Mouse (Mus musculus): ENCODE measurements around the gene Srpx. TPM values are rescaled to one million over a fixed set of nuclear protein-coding genes. Genes with fewer than 3 reads are reported as not detected.

Srpx gene
- 1 to 10 TPM in 1 of 26 experiments, not detected in 25; 9.3 TPM for total RNA-seq (2018; cell fraction: chromatin; rRNA removed)
- not detected for total RNA-seq (2018; cell fraction: cytosol; rRNA removed)
- total RNA-seq (2018; cell fraction: nucleus; rRNA removed): 1 to 10 TPM in 1 of 26 experiments, not detected in 25; 1.8 TPM
- polyA plus RNA-seq (2018): not detected in 3 replicates

DNA sequence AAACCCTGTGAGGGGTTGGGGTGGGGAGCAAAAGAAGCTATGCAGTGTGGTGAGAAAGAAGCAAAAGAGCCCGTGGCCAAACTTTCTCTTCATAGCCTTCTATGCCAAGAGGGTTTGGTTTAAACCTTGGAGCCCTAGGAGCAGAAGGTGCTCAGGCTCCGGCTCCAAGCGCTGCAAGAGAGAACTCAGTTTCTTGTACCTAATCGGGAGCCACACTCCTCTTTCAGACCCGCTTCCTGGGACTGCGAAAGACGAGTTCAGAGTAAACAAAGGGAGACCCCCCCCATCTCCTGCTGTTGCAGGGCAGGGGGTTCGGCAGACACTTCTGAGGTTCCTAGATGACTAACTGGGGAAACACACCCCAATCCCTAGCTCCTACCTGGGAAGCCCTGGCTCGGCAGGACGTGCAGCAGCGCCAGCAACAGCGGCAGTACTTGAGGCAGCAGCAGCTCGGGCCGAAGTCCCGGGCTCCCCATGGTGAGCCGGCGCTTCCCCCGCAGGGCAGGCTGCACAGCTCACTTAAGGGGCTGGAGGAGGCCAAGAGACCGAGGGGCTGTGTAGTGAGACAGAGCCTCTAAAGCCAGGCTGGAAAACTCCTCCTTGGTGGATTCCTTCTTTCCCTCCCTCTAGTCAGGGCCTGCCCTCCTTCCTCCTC is at the start of gene Srpx:
Srpx (minus strand) TSS at position 645 of the 655 bp plus-strand sequence.
- H3K79me2 ChIP-seq (ENCODE audit: inconsistent target): no peaks in the 10 kb centered on the region
- H3K36me3 ChIP-seq (ENCODE audit: inconsistent target): no peaks in the 10 kb centered on the region
- H3K4me3 ChIP-seq (ENCODE audit: inconsistent target): no peak within 1 kb of the TSS
- whole genome bisulfite sequencing (ENCODE audit: missing documents): 26% methylated on average over 19 of the region's 19 CpGs
- no peak within 1 kb of the TSS for H3K27ac ChIP-seq

DNA sequence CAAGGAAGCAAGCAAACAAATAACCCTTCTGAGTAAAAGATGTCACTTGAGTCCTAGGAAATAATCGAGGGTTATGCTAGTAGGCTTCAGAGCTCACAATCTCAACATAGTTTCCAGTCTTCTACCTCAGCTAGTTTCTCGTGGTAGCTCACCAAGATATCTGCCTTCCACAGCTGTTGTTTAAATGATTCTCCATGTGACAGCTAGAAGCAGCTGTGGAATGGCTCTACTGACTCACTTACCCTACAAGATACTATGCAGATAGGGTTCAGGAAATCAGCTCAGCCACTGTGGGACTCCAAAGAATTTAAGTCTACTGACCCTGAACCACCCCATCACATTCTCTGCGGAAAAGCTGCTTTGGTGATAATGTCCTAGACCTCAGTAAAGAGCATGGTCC is 34.9 kb upstream of the Srpx start:
- WGBS (ENCODE audit: missing documents): 85% methylated on average over 3 of the region's 3 CpGs
- H3K27ac ChIP-seq: no peak overlapping the region
- no peaks in the 10 kb centered on the region for H3K36me3 ChIP-seq (ENCODE audit: inconsistent target)
- no peak overlapping the region for H3K4me3 ChIP-seq (ENCODE audit: inconsistent target)
- no peaks in the 10 kb centered on the region for H3K79me2 ChIP-seq (ENCODE audit: inconsistent target)

DNA sequence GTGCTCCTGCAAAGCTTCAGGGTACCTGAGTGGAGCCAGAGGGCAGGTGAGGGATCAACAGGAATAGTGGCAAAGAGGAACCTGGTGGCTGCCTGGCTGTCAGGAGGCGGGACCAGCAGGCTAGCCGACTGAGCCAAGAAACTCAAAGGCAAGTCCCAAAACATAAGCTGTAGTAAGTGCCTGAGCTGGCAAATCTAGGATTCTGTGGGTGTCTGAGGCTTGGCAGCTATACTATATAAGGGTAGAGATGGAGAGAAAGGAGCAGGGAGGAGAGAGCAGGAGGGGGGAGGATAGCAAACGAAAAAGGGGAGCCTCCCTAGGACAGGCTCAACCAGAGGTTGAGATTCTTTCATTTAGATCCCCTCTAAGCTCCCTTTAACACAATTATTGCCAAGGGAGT is 1.7 kb downstream of the Srpx start:
- no peak overlapping the region for H3K4me3 ChIP-seq (ENCODE audit: inconsistent target)
- H3K36me3 ChIP-seq (ENCODE audit: inconsistent target): no peaks in the 10 kb centered on the region
- H3K79me2 ChIP-seq (ENCODE audit: inconsistent target): no peaks in the 10 kb centered on the region
- WGBS (ENCODE audit: missing documents): 72% methylated on average over 3 of the region's 3 CpGs
- H3K27ac ChIP-seq: no peak overlapping the region

GRCm38 (mm10) chrX:10110736-10111135 is 6.8 kb downstream of the Srpx start:
- Histone ChIP-seq H3K27ac (no peak overlapping the region), H3K79me2 (ENCODE audit: inconsistent target) (no peaks in the 10 kb centered on the region), H3K36me3 (ENCODE audit: inconsistent target) (no peaks in the 10 kb centered on the region), H3K4me3 (ENCODE audit: inconsistent target) (no peak overlapping the region)
- 67% methylated on average over 1 of the region's 1 CpGs for WGBS (ENCODE audit: missing documents)

DNA sequence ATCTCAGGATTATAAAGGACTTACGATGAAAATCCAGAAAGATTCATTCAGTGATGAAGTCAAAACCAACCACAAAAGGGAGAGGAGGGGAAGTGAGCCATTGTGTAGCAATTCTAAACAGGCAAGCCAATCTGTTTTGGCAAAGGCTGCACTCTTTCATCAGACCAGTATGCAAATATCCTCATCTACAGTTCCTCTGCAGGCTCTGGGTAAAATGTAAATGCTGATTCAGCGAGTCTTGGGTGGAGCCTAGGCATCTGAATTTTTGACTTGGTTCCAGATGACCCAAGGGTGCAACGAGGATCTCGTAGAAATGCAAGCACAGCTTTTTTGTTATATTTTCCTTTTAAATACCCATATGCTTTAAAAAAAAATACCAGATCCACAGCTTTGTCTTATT is 9.0 kb downstream of the Srpx start:
- Histone ChIP-seq H3K27ac (no peak overlapping the region), H3K4me3 (ENCODE audit: inconsistent target) (no peak overlapping the region), H3K36me3 (ENCODE audit: inconsistent target) (no peaks in the 10 kb centered on the region), H3K79me2 (ENCODE audit: inconsistent target) (no peaks in the 10 kb centered on the region)
- WGBS (ENCODE audit: missing documents): 44% methylated on average over 2 of the region's 4 CpGs

DNA sequence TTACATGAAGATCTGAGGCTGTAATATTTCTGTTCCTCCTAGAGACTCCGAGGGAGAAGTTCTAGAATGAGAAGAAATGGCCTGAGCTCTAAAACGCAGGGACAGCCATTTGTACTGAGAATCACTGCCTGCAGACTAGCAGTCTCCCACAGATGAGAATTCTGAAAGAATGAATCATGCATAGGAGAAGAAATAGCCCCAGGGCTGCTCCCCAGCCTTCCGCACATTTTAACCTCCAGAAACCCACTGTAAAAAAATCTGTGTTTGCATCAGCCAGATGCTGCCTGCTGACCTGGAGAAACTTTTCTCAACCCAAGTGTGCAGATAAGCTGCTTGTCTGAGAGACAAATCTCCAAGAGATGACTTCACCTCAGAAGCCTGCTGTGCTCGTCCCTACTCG is 12.0 kb downstream of the Srpx start:
- Histone ChIP-seq H3K4me3 (ENCODE audit: inconsistent target) (no peak overlapping the region), H3K79me2 (ENCODE audit: inconsistent target) (no peaks in the 10 kb centered on the region), H3K27ac (no peak overlapping the region), H3K36me3 (ENCODE audit: inconsistent target) (no peaks in the 10 kb centered on the region)
- 83% methylated on average over 5 of the region's 5 CpGs for WGBS (ENCODE audit: missing documents)

- Histone ChIP-seq H3K36me3 (ENCODE audit: inconsistent target) (no peaks in the 10 kb centered on the region), H3K79me2 (ENCODE audit: inconsistent target) (no peaks in the 10 kb centered on the region)
- 100% methylated on average over 1 of the region's 1 CpGs for WGBS (ENCODE audit: missing documents)
These were observed 14.8 kb downstream of the Srpx start for GRCm38 (mm10) chrX:10102739-10103138.

DNA sequence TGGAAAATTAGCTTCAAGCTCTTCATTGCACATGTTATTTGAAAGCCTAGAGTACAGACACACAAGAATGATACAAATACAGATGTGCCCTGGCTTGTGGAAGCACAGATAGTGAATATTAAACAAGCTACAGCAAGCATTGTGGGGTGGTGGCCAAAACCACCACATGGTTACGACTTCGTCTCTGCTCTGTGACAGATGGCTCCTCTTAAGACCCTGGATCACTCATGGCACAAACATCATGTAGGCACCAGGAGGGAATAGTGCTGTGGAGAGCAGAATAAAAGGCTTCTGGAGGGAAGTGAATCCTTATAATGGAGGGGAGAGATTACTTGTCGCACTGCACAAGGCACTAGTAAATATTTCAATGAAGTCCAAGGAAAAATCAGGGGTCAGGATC is 21.7 kb downstream of the Srpx start:
- H3K4me3 ChIP-seq (ENCODE audit: inconsistent target): no peak overlapping the region
- H3K36me3 ChIP-seq (ENCODE audit: inconsistent target): no peaks in the 10 kb centered on the region
- 96% methylated on average over 3 of the region's 3 CpGs for WGBS (ENCODE audit: missing documents)

More at GRCm38 (mm10) chrX:10102739-10103138, 14.8 kb downstream of the Srpx start:
- Histone ChIP-seq H3K27ac (no peak overlapping the region), H3K4me3 (ENCODE audit: inconsistent target) (no peak overlapping the region)

DNA sequence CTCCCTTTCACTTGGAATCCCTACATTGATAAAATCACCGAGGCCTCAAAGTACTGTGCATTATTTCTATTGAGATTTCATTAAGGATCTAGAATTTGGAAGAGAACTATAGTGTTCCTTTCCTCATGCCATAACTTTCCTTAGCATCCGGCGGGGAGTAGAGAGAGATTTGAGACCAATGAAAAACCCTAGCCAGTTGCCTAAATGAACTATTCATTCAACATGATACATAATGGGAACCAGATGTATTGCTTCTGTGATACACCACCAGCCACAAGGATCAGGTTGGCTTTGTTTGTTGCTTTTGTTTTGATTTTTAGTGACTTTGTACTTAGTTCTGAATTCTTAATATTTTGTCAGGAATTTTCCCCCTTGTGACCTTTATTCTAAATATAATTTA is 37.1 kb downstream of the Srpx start:
- 92% methylated on average over 3 of the region's 3 CpGs for WGBS (ENCODE audit: missing documents)

More for the DNA sequence above, 21.7 kb downstream of the Srpx start:
- H3K79me2 ChIP-seq (ENCODE audit: inconsistent target): no peaks in the 10 kb centered on the region
- H3K27ac ChIP-seq: no peak overlapping the region

GRCm38 (mm10) chrX:10079981-10080380 is 37.5 kb downstream of the Srpx start:
- H3K27ac ChIP-seq: no peak overlapping the region
- no peaks in the 10 kb centered on the region for H3K79me2 ChIP-seq (ENCODE audit: inconsistent target)
- no peaks in the 10 kb centered on the region for H3K36me3 ChIP-seq (ENCODE audit: inconsistent target)
- H3K4me3 ChIP-seq (ENCODE audit: inconsistent target): no peak overlapping the region
- 69% methylated on average over 1 of the region's 1 CpGs for WGBS (ENCODE audit: missing documents)

More for the DNA sequence above, 37.1 kb downstream of the Srpx start:
- Histone ChIP-seq H3K79me2 (ENCODE audit: inconsistent target) (no peaks in the 10 kb centered on the region), H3K27ac (no peak overlapping the region), H3K4me3 (ENCODE audit: inconsistent target) (no peak overlapping the region), H3K36me3 (ENCODE audit: inconsistent target) (no peaks in the 10 kb centered on the region)

GRCm38 (mm10) chrX:10073966-10074365 is 43.5 kb downstream of the Srpx start:
- Histone ChIP-seq H3K27ac (no peak overlapping the region), H3K4me3 (ENCODE audit: inconsistent target) (no peak overlapping the region), H3K79me2 (ENCODE audit: inconsistent target) (no peaks in the 10 kb centered on the region), H3K36me3 (ENCODE audit: inconsistent target) (no peaks in the 10 kb centered on the region)
- WGBS (ENCODE audit: missing documents): 63% methylated on average over 3 of the region's 3 CpGs

DNA sequence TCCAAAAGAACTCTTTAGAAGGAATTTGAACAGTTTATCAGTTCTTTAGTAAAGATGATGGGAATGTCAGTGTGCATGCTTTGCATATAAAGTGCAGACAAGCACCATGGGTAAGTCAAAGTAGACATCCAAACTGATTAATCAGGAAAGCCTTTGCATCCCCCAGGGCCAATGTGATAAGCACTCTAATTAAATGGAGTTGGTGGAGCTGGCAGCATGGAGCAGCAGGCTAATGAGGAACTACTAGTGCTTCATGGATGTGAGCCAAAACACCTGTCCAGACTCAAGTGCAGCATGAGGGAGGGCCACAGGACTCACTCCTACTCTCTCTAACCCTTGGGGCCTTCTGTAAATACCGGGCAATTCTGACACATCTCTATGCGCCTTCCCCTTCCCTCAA is 46.0 kb downstream of the Srpx start:
- H3K79me2 ChIP-seq (ENCODE audit: inconsistent target): no peaks in the 10 kb centered on the region
- WGBS (ENCODE audit: missing documents): 90% methylated on average over 2 of the region's 2 CpGs
- no peak overlapping the region for H3K27ac ChIP-seq
- no peak overlapping the region for H3K4me3 ChIP-seq (ENCODE audit: inconsistent target)
- H3K36me3 ChIP-seq (ENCODE audit: inconsistent target): no peaks in the 10 kb centered on the region

GRCm38 (mm10) chrX:10070689-10071088 is 46.8 kb downstream of the Srpx start:
- no peaks in the 10 kb centered on the region for H3K36me3 ChIP-seq (ENCODE audit: inconsistent target)
- no peaks in the 10 kb centered on the region for H3K79me2 ChIP-seq (ENCODE audit: inconsistent target)
- H3K4me3 ChIP-seq (ENCODE audit: inconsistent target): no peak overlapping the region
- WGBS (ENCODE audit: missing documents): 53% methylated on average over 6 of the region's 6 CpGs
- no peak overlapping the region for H3K27ac ChIP-seq

- H3K4me3 ChIP-seq (ENCODE audit: inconsistent target): no peak overlapping the region
- no peaks in the 10 kb centered on the region for H3K36me3 ChIP-seq (ENCODE audit: inconsistent target)
- 83% methylated on average over 3 of the region's 4 CpGs for WGBS (ENCODE audit: missing documents)
- H3K79me2 ChIP-seq (ENCODE audit: inconsistent target): no peaks in the 10 kb centered on the region
- no peak overlapping the region for H3K27ac ChIP-seq
These were observed 48.1 kb downstream of the Srpx start for GRCm38 (mm10) chrX:10069405-10069804.

DNA sequence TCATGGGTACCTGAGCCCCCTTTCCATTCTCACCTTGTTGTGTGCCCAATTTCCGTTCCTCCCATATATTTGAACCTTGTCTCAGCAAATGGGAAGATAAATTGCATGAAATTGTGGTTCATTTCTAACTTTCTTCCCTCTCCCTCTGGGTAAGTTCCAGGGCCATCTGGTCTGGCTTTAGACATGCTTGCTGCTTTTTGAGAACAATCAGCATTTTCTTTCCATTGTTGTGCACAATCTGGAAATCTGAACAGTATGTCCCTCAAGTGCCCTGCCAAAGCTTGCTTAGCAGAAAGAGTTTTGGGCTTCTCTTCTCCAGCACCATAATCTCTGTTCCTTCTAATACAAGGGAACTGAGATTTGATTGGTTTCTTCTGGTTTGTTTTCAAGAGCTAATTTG is 53.7 kb downstream of the Srpx start:
- Histone ChIP-seq H3K79me2 (ENCODE audit: inconsistent target) (no peaks in the 10 kb centered on the region), H3K27ac (no peak overlapping the region), H3K36me3 (ENCODE audit: inconsistent target) (no peaks in the 10 kb centered on the region), H3K4me3 (ENCODE audit: inconsistent target) (no peak overlapping the region)
- WGBS (ENCODE audit: missing documents): 83% methylated on average over 1 of the region's 1 CpGs

GRCm38 (mm10) chrX:10063361-10063760 is 54.1 kb downstream of the Srpx start:
- 93% methylated on average over 2 of the region's 2 CpGs for WGBS (ENCODE audit: missing documents)
- Histone ChIP-seq H3K4me3 (ENCODE audit: inconsistent target) (no peak overlapping the region), H3K27ac (no peak overlapping the region)

More at GRCm38 (mm10) chrX:10063361-10063760, 54.1 kb downstream of the Srpx start:
- no peaks in the 10 kb centered on the region for H3K79me2 ChIP-seq (ENCODE audit: inconsistent target)
- H3K36me3 ChIP-seq (ENCODE audit: inconsistent target): no peaks in the 10 kb centered on the region
